Comparison of ENCODE assay signal across 12 mouse cellular contexts in the genomic region with DNA sequence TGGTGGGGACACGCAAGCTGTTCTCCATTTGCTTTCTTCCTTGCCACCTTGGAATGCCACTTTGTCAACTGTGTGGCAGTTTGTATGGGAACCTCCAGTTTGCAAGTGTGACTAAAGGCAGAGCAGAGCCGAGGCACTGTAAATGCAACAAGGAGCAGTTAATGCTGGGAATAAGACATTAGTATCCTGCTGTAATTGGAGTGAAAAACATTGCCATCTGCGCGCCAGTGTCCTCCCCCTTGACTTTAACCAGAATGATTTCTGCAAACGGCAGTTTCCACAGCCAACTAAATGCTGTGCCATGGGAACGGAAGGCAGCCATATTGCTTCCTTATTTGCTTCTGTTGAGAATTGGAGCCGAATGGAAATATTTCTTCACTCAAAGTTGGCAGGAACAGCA. TPM values are rescaled to one million over a fixed set of nuclear protein-coding genes. Genes with fewer than 3 reads are reported as not detected.
DNase-seq lines count a peak whose midpoint lies in the region; ATAC-seq lines count a peak whose summit lies in the region.
"Had no signal": no experiment of that assay in that cellular context is flagged by ENCODE, and none has a peak within 500 bp of the region (broad histone marks: within the 10 kb centered on the region; RNA-seq: fewer than 3 reads in every experiment).

No protein-coding gene starts in this region.

- no peak overlapping the region for H3K4me3 ChIP-seq in heart, embryonic 14.5 days (ENCODE audit: control insufficient read depth in 1 of 2, insufficient read depth in 1 of 2, low read depth in 1 of 2, low read length in 2 of 2)
- H3K4me3 ChIP-seq in limb, embryonic 10.5 days: no peak overlapping the region
- H3K4me3 ChIP-seq: embryonic facial prominence, embryonic 15.5 days; heart, embryonic 15.5 days had no signal

- no peaks in the 10 kb centered on the region for H3K9me3 ChIP-seq in heart, embryonic 14.5 days (ENCODE audit: control insufficient read depth, low read length)
- no peaks in the 10 kb centered on the region for H3K9me3 ChIP-seq in limb, embryonic 10.5 days (replicated peaks)
- H3K9me3 ChIP-seq: embryonic facial prominence, embryonic 15.5 days; heart, embryonic 15.5 days had no signal

- peaks cover 19% of the 10 kb centered on the region for H3K36me3 ChIP-seq in heart, embryonic 14.5 days (ENCODE audit: control insufficient read depth, insufficient read depth, low read length)
- H3K36me3 ChIP-seq in limb, embryonic 10.5 days: peaks cover 31% of the 10 kb centered on the region
- H3K36me3 ChIP-seq: heart, embryonic 15.5 days had no signal

- no peak overlapping the region for H3K9ac ChIP-seq in heart, embryonic 14.5 days (ENCODE audit: low read length)
- H3K9ac ChIP-seq: embryonic facial prominence, embryonic 15.5 days; heart, embryonic 15.5 days; liver, embryonic 14.5 days had no signal

- 79% methylated on average over 7 of the region's 7 CpGs for WGBS in heart, embryonic 14.5 days
- 92% methylated on average over 7 of the region's 7 CpGs for WGBS in limb, embryonic 10.5 days

- DNase-seq in cerebellum, postnatal 36 days: peak; percentile 6 to 8
- peak; percentile 85 for DNase-seq in brain, adult 2 months (ENCODE audit: low read depth, low spot score)
- DNase-seq in left cerebral cortex, adult 8-10 months (ENCODE audit: low spot score in 2 of 2): peak; percentile 11 to 54
- DNase-seq in limb, embryonic 10.5 days (ENCODE audit: low spot score): no peak
- DNase-seq in spleen, postnatal 36 days (ENCODE audit: low spot score in 2 of 2): no peak
- DNase-seq: midbrain, embryonic 14.5 days had no signal

- H3K4me1 ChIP-seq in heart, embryonic 14.5 days (ENCODE audit: control insufficient read depth in 2 of 2, insufficient read depth in 2 of 2, low read length in 2 of 2): peaks cover 2 to 12% of the 10 kb centered on the region in 2 experiments
- H3K4me1 ChIP-seq in limb, embryonic 10.5 days: peaks cover 12% of the 10 kb centered on the region

- H3K27me3 ChIP-seq in heart, embryonic 14.5 days (ENCODE audit: control insufficient read depth, insufficient read depth, low read length): no peaks in the 10 kb centered on the region
- H3K27me3 ChIP-seq in limb, embryonic 10.5 days (ENCODE audit: low read depth, poor library complexity, severe bottlenecking): no peaks in the 10 kb centered on the region
- H3K27me3 ChIP-seq: embryonic facial prominence, embryonic 15.5 days; heart, embryonic 15.5 days had no signal

- no peak overlapping the region for H3K4me2 ChIP-seq in heart, embryonic 14.5 days (ENCODE audit: low read length)
- H3K4me2 ChIP-seq: embryonic facial prominence, embryonic 15.5 days; heart, embryonic 15.5 days had no signal

- ATAC-seq in cerebellum, adult (ENCODE audit: insufficient number of reproducible peaks, low FRiP score, low TSS enrichment): no peak
- no peak for ATAC-seq in heart, embryonic 14.5 days (ENCODE audit: insufficient number of reproducible peaks, insufficient read depth, low FRiP score, low read depth)
- no peak for ATAC-seq in inflammation-experienced regulatory T-cells, adult 6 months

- 0 out of 4 replicates have a peak overlapping the region, but pooled peaks have one; percentile 2 to 19 for H3K27ac ChIP-seq in heart, embryonic 14.5 days (replicated peaks in 1 of 2; ENCODE audit: control insufficient read depth in 1 of 2, insufficient read depth in 1 of 2, low read depth in 2 of 2, low read length in 2 of 2)
- no peak overlapping the region for H3K27ac ChIP-seq in limb, embryonic 10.5 days
- H3K27ac ChIP-seq: embryonic facial prominence, embryonic 15.5 days; liver, embryonic 14.5 days had no signal

RNA-seq across cellular contexts. Expression of a gene that starts 3.6 kb away (rescaled TPM):
- 32.7 and 33.6 TPM in 2 replicates for polyA plus RNA-seq in heart, embryonic 14.5 days (2014; fragmentation: Nextera tagmentation; extraction: Ambion mirVana)
- total RNA-seq in left cerebral cortex, adult 8-10 months (2022): 10 to 100 TPM; 19.9 to 22.1 (median 20.1) TPM
- 10 to 100 TPM; 32.1 to 45.2 (median 40.2) TPM for polyA plus RNA-seq in inflammation-experienced regulatory T-cells, adult 6 months (2017; shearing (Covaris generic))
- polyA plus RNA-seq in limb, embryonic 10.5 days (2016; fragmentation: Nextera tagmentation; extraction: Ambion mirVana): 45.4 and 47.7 TPM in 2 replicates

RNA-seq across cellular contexts. Expression of a gene that starts 3.6 kb away (rescaled TPM):
- polyA plus RNA-seq in heart, embryonic 14.5 days (2014; fragmentation: Nextera tagmentation; extraction: Ambion mirVana): 37.1 and 47.0 TPM in 2 replicates
- total RNA-seq in left cerebral cortex, adult 8-10 months (2022): 10 to 100 TPM; 28.1 to 31.9 (median 30.5) TPM
- 100 to 1,000 TPM in 1 of 3 experiments, 10 to 100 TPM in 2; 67.8 to 107 (median 84.6) TPM for polyA plus RNA-seq in inflammation-experienced regulatory T-cells, adult 6 months (2017; shearing (Covaris generic))
- polyA plus RNA-seq in limb, embryonic 10.5 days (2016; fragmentation: Nextera tagmentation; extraction: Ambion mirVana): 61.0 and 67.6 TPM in 2 replicates

Comparison
In these comparisons a context has a peak if more than half of its experiments do, and no peak if none do; other contexts are left out.
1. DNase-seq: peak in cerebellum, postnatal 36 days (2 of 2), brain, adult 2 months (single experiment) and left cerebral cortex, adult 8-10 months (2 of 2); none in limb, embryonic 10.5 days (single experiment) and spleen, postnatal 36 days (0 of 2).